Mouse (Mus musculus): ENCODE measurements around the gene Stard10. TPM values are rescaled to one million over a fixed set of nuclear protein-coding genes. Genes with fewer than 3 reads are reported as not detected.

Stard10 gene
- polyA plus RNA-seq, 1 experiment from 2014 or later: 74.1 TPM

DNA sequence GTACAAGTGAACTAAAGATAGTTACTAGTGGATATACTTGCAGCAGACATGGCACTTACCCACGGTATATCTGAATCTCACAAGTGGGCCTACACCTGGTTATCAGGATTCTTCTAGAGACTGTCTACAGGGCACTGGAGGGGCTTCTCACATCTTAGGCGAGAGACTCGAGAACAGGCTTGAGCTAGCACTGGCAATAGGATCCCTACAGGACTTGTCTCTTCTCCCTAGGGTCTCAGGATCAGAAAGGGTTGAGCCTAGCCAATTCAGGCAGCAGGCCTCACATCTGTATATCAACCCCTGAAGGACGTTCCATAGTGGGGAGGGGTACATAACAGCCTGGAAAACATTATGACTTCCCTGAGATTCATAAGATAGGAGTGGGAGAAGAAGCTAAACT is 30.0 kb upstream of the Stard10 start:
- WGBS: 84% methylated on average over 4 of the region's 4 CpGs
- Histone ChIP-seq H3K36me3 (ENCODE audit: insufficient read depth, low read length) (peaks cover 33% of the 10 kb centered on the region), H3K27me3 (ENCODE audit: insufficient read depth, low read length) (no peaks in the 10 kb centered on the region), H3K4me1 (replicated peaks; ENCODE audit: insufficient read depth, low read length) (no peaks in the 10 kb centered on the region), H3K9me3 (replicated peaks; ENCODE audit: low read length) (no peaks in the 10 kb centered on the region), H3K4me3 (replicated peaks; ENCODE audit: low read depth, low read length) (no peak overlapping the region), H3K27ac (peak overlapping the region; percentile 8; the same call in 1 of the 2 replicates), H3K4me2 (ENCODE audit: low read length) (no peak overlapping the region), H3K9ac (ENCODE audit: low read depth, low read length) (no peak overlapping the region)
- ATAC-seq (replicated peaks; ENCODE audit: low FRiP score, low read depth) (no peak), DNase-seq (ENCODE audit: low spot score) (no peak)
- no peak for TF ChIP-seq CTCF (IDR thresholded peaks at IDR 0.05; ENCODE audit: low read depth)

DNA sequence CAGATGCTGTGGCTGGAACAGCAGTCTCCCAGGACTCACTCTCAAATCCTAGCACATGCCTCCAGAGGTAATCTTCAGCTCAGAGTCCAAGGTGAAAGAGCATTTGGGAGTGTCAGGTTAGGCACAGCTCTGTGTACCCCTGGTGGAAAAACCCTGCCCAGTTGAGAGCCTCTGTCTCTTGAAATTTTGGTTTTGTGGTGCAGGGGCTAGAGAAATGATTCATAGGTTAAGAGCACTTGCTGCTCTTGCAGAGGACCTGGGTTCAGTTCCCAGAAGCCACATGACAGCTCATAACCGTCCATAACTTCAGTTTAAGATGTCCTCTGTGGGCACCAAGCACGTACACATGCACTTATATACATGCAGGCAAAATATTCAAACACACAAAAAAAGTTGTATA is 29.1 kb upstream of the Stard10 start:
- Histone ChIP-seq H3K27ac (no peak overlapping the region), H3K36me3 (ENCODE audit: insufficient read depth, low read length) (peaks cover 27% of the 10 kb centered on the region), H3K9ac (ENCODE audit: low read depth, low read length) (no peak overlapping the region), H3K4me2 (ENCODE audit: low read length) (no peak overlapping the region), H3K4me1 (replicated peaks; ENCODE audit: insufficient read depth, low read length) (no peaks in the 10 kb centered on the region), H3K9me3 (replicated peaks; ENCODE audit: low read length) (no peaks in the 10 kb centered on the region), H3K27me3 (ENCODE audit: insufficient read depth, low read length) (no peaks in the 10 kb centered on the region), H3K4me3 (replicated peaks; ENCODE audit: low read depth, low read length) (no peak overlapping the region)
- 90% methylated on average over 2 of the region's 2 CpGs for WGBS
- DNase-seq (ENCODE audit: low spot score) (no peak), ATAC-seq (replicated peaks; ENCODE audit: low FRiP score, low read depth) (no peak)
- TF ChIP-seq CTCF (IDR thresholded peaks at IDR 0.05; ENCODE audit: low read depth): no peak

DNA sequence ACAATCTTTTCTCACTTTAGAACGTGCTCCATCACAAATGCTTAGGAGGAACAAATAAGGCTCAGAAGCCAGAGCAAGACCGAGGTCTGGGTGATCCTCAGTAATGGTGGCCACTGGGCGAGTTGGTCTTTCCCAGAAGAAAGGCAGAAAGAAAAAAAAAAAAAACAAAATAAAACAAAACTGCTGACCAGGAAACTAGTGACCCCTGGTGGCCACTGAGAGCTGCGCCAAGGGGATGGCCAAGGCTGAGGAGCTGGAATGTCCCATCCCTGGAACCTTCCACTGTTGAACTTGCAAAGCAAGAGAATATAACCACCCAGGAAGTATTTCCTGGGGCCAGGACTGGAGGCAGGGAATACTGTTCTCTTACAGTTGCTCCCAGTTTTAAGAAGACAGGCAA is 28.4 kb upstream of the Stard10 start:
- peaks cover 22% of the 10 kb centered on the region for H3K36me3 ChIP-seq (ENCODE audit: insufficient read depth, low read length)
- peak; percentile 84 for TF ChIP-seq CTCF (IDR thresholded peaks at IDR 0.05; ENCODE audit: low read depth)
- DNase-seq (ENCODE audit: low spot score) (peak; percentile 82), ATAC-seq (replicated peaks; ENCODE audit: low FRiP score, low read depth) (no peak)
- 31% methylated on average over 4 of the region's 4 CpGs for WGBS
- H3K9ac ChIP-seq (ENCODE audit: low read depth, low read length): no peak overlapping the region
- H3K4me3 ChIP-seq (replicated peaks; ENCODE audit: low read depth, low read length): no peak overlapping the region
- no peak overlapping the region for H3K27ac ChIP-seq
- H3K4me2 ChIP-seq (ENCODE audit: low read length): no peak overlapping the region
- H3K4me1 ChIP-seq (replicated peaks; ENCODE audit: insufficient read depth, low read length): no peaks in the 10 kb centered on the region
- no peaks in the 10 kb centered on the region for H3K9me3 ChIP-seq (replicated peaks; ENCODE audit: low read length)
- H3K27me3 ChIP-seq (ENCODE audit: insufficient read depth, low read length): no peaks in the 10 kb centered on the region

DNA sequence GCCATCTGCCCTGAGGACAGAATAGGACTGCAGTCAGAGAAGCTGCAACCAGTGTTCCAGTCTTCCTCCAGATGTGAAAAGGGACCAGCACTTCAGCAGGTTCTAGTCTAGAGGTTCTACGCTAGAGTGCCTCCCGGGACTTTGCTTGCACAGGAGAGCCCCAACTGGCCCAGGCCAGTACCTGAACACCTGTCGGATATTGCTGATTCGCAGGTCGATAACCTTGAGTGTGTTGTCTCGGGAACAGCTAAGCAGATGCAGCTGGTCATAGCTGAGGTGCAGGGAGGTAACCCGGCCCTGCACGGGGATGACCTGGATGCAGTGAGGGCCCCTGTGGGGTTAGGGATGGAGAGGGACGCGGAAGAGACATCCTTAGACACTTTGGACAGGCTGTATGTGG is 26.5 kb upstream of the Stard10 start:
- WGBS: 80% methylated on average over 10 of the region's 10 CpGs
- no peak overlapping the region for H3K27ac ChIP-seq
- no peaks in the 10 kb centered on the region for H3K27me3 ChIP-seq (ENCODE audit: insufficient read depth, low read length)
- H3K9ac ChIP-seq (ENCODE audit: low read depth, low read length): no peak overlapping the region
- TF ChIP-seq CTCF (IDR thresholded peaks at IDR 0.05; ENCODE audit: low read depth): no peak
- H3K36me3 ChIP-seq (ENCODE audit: insufficient read depth, low read length): peaks cover 19% of the 10 kb centered on the region; the same call in 1 of the 2 replicates
- no peaks in the 10 kb centered on the region for H3K9me3 ChIP-seq (replicated peaks; ENCODE audit: low read length)
- no peak for ATAC-seq (replicated peaks; ENCODE audit: low FRiP score, low read depth)
- no peaks in the 10 kb centered on the region for H3K4me1 ChIP-seq (replicated peaks; ENCODE audit: insufficient read depth, low read length)
- H3K4me3 ChIP-seq (replicated peaks; ENCODE audit: low read depth, low read length): no peak overlapping the region
- no peak overlapping the region for H3K4me2 ChIP-seq (ENCODE audit: low read length)
- DNase-seq (ENCODE audit: low spot score): no peak

DNA sequence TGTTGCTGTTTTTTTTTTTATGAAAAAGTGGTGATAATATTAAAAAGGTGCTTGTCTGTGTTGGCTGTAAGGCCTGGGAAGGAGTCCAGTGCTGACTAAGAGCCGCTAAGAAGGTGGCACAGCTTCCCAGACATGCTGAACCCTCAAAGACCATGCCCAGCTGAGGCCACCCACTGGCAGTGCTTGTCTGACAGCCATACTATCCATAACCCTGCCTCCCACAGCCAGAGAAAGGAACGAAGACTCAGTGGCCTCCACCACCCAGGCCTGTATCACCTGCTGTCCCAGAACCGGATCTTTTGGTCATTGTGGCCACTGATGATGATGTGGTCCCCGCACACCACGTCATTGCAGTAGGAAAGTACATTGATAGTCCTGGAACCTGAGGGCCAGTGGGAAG is 25.7 kb upstream of the Stard10 start:
- no peak overlapping the region for H3K27ac ChIP-seq
- H3K4me2 ChIP-seq (ENCODE audit: low read length): no peak overlapping the region
- no peak overlapping the region for H3K4me3 ChIP-seq (replicated peaks; ENCODE audit: low read depth, low read length)
- TF ChIP-seq CTCF (IDR thresholded peaks at IDR 0.05; ENCODE audit: low read depth): no peak
- DNase-seq (ENCODE audit: low spot score) (no peak), ATAC-seq (replicated peaks; ENCODE audit: low FRiP score, low read depth) (no peak)
- WGBS: 89% methylated on average over 5 of the region's 5 CpGs
- no peaks in the 10 kb centered on the region for H3K4me1 ChIP-seq (replicated peaks; ENCODE audit: insufficient read depth, low read length)
- no peaks in the 10 kb centered on the region for H3K27me3 ChIP-seq (ENCODE audit: insufficient read depth, low read length)
- H3K36me3 ChIP-seq (ENCODE audit: insufficient read depth, low read length): peaks cover 13% of the 10 kb centered on the region; the same call in 1 of the 2 replicates
- no peaks in the 10 kb centered on the region for H3K9me3 ChIP-seq (replicated peaks; ENCODE audit: low read length)
- H3K9ac ChIP-seq (ENCODE audit: low read depth, low read length): no peak overlapping the region

DNA sequence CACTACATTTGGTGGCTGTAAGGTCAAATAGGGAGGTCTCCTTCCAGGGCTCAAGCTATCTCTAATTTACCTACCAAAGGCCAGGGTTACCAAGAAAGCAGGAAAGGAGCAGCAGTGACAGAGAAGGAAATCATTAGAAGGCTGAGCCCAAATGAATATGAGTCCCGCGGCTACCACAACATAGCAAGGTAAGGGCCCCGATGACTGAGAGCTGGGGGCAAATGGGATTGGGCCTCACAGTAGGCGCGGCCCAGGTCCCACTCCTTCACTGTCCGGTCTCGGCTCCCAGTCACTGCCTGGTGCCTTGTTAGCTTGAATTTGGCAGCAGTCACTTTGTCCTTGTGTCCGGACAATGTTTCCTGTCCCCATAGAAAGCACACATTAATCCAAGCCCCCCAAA is 25.2 kb upstream of the Stard10 start:
- no peak for DNase-seq (ENCODE audit: low spot score)
- TF ChIP-seq CTCF (IDR thresholded peaks at IDR 0.05; ENCODE audit: low read depth): no peak
- 93% methylated on average over 8 of the region's 8 CpGs for WGBS
- peaks cover 13% of the 10 kb centered on the region; the same call in 1 of the 2 replicates for H3K36me3 ChIP-seq (ENCODE audit: insufficient read depth, low read length)
- H3K9me3 ChIP-seq (replicated peaks; ENCODE audit: low read length): no peaks in the 10 kb centered on the region
- no peaks in the 10 kb centered on the region for H3K27me3 ChIP-seq (ENCODE audit: insufficient read depth, low read length)
- no peak for ATAC-seq (replicated peaks; ENCODE audit: low FRiP score, low read depth)
- no peak overlapping the region for H3K27ac ChIP-seq
- H3K4me2 ChIP-seq (ENCODE audit: low read length): no peak overlapping the region
- no peak overlapping the region for H3K4me3 ChIP-seq (replicated peaks; ENCODE audit: low read depth, low read length)
- H3K4me1 ChIP-seq (replicated peaks; ENCODE audit: insufficient read depth, low read length): peaks cover 3% of the 10 kb centered on the region
- no peak overlapping the region for H3K9ac ChIP-seq (ENCODE audit: low read depth, low read length)

DNA sequence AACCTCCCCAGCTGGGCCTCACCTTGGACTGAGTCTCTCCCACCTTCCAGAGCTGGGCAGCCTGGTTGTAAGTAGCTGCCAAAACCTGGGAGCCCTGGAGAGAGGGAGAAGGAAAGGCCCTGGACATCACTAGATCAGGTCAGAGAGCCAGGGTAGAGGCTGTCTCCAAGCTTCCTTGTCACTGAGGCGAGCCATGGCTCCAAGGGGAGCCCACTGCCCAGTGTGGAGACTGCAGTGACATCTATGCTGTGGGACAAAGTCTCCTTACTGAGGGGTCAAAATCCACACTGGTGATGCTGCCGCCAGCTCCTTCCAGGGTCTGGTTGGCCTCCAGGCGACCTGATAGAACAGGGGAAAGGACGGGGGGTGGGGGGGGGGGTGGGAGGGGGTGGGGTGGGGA is 24.8 kb upstream of the Stard10 start:
- TF ChIP-seq CTCF (IDR thresholded peaks at IDR 0.05; ENCODE audit: low read depth): no peak
- Histone ChIP-seq H3K4me2 (ENCODE audit: low read length) (no peak overlapping the region), H3K27ac (no peak overlapping the region), H3K36me3 (ENCODE audit: insufficient read depth, low read length) (peaks cover 13% of the 10 kb centered on the region; the same call in 1 of the 2 replicates), H3K4me1 (replicated peaks; ENCODE audit: insufficient read depth, low read length) (peaks cover 7% of the 10 kb centered on the region), H3K27me3 (ENCODE audit: insufficient read depth, low read length) (no peaks in the 10 kb centered on the region), H3K4me3 (replicated peaks; ENCODE audit: low read depth, low read length) (no peak overlapping the region), H3K9me3 (replicated peaks; ENCODE audit: low read length) (no peaks in the 10 kb centered on the region), H3K9ac (ENCODE audit: low read depth, low read length) (no peak overlapping the region)
- no peak for ATAC-seq (replicated peaks; ENCODE audit: low FRiP score, low read depth)
- DNase-seq (ENCODE audit: low spot score): no peak
- 81% methylated on average over 2 of the region's 4 CpGs for WGBS
